8 mouse cellular contexts compared by ENCODE assay signal in the genomic region with DNA sequence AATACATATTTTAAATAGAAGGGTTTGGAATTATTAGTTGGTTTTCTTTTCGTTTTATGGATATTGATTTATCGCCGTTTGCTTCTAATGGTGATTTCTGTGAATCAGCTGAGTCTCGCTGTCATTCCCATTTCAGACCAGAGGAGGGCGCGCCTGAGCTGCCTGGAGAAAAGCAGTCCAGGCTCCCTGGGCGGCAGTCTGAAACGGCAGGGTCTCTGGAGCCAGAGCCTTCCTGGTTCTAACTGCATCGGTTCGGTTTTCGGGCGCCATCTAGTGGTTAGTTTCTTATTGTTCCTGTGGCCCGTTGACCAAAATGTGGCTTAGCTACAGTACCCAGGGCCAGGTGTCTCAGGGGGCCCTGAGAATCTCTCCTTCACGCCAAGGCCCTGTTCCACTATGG. TPM values are rescaled to one million over a fixed set of nuclear protein-coding genes. Genes with fewer than 3 reads are reported as not detected.
DNase-seq lines count a peak whose midpoint lies in the region; ATAC-seq lines count a peak whose summit lies in the region.

No protein-coding gene starts in this region.

- no peaks in the 10 kb centered on the region for H3K36me3 ChIP-seq in forebrain, embryonic 14.5 days (ENCODE audit: control insufficient read depth, insufficient read depth, low read length)
- no peaks in the 10 kb centered on the region for H3K36me3 ChIP-seq in liver, embryonic 15.5 days (replicated peaks)
- no peaks in the 10 kb centered on the region for H3K36me3 ChIP-seq in neural tube, embryonic 13.5 days

- H3K27ac ChIP-seq in forebrain, embryonic 14.5 days (ENCODE audit: low read depth, low read length), result no peak overlapping the region
- H3K27ac ChIP-seq in liver, embryonic 15.5 days (replicated peaks), result no peak overlapping the region
- H3K27ac ChIP-seq in neural tube, embryonic 13.5 days (replicated peaks), result no peak overlapping the region

- H3K9ac ChIP-seq in forebrain, embryonic 14.5 days (ENCODE audit: low read length), result no peak overlapping the region
- no peak overlapping the region for H3K9ac ChIP-seq in liver, embryonic 15.5 days
- no peak overlapping the region for H3K9ac ChIP-seq in neural tube, embryonic 13.5 days

- no peaks in the 10 kb centered on the region for H3K9me3 ChIP-seq in forebrain, embryonic 14.5 days (replicated peaks; ENCODE audit: control insufficient read depth, low read length)
- H3K9me3 ChIP-seq in liver, embryonic 15.5 days (replicated peaks), result no peaks in the 10 kb centered on the region
- no peaks in the 10 kb centered on the region for H3K9me3 ChIP-seq in neural tube, embryonic 13.5 days

- intact Hi-C loops in heart, postnatal 10 days (cut with DNase I), result no loop called here

- no peak overlapping the region for H3K4me2 ChIP-seq in forebrain, embryonic 14.5 days (ENCODE audit: low read length)
- H3K4me2 ChIP-seq in liver, embryonic 15.5 days, result no peak overlapping the region
- no peak overlapping the region for H3K4me2 ChIP-seq in neural tube, embryonic 13.5 days

- peak; percentile 95 for DNase-seq in ES-CJ7 (ENCODE audit: low read depth, low spot score)
- peak; percentile 92 for DNase-seq in cerebellum, adult 11 months
- peak; percentile 97 for DNase-seq in forebrain, embryonic 14.5 days (ENCODE audit: low spot score)
- DNase-seq in heart, postnatal 10 days, result peak; percentile 93 to 97
- DNase-seq in kidney, postnatal 4 days, result peak; percentile 95 to 96
- DNase-seq in telencephalon, adult 2 months (ENCODE audit: low read depth, low spot score), result peak; percentile 88

- ATAC-seq in forebrain, embryonic 14.5 days, result peak; percentile 87
- 0 out of 2 replicates have a peak, but pooled peaks have one; percentile 25 for ATAC-seq in liver, embryonic 15.5 days (ENCODE audit: insufficient read depth)
- peak; percentile 78 for ATAC-seq in neural tube, embryonic 13.5 days (ENCODE audit: low read depth)

- no peaks in the 10 kb centered on the region for H3K27me3 ChIP-seq in forebrain, embryonic 14.5 days (replicated peaks; ENCODE audit: control insufficient read depth, insufficient read depth, low read length)
- no peaks in the 10 kb centered on the region for H3K27me3 ChIP-seq in liver, embryonic 15.5 days
- no peaks in the 10 kb centered on the region for H3K27me3 ChIP-seq in neural tube, embryonic 13.5 days

- H3K4me3 ChIP-seq in forebrain, embryonic 14.5 days (ENCODE audit: low read depth, low read length), result no peak overlapping the region
- no peak overlapping the region for H3K4me3 ChIP-seq in liver, embryonic 15.5 days (replicated peaks)
- no peak overlapping the region for H3K4me3 ChIP-seq in neural tube, embryonic 13.5 days

- 7% methylated on average over 14 of the region's 14 CpGs for WGBS in forebrain, embryonic 14.5 days
- WGBS in liver, embryonic 15.5 days (ENCODE audit: insufficient replicate concordance), result 4% methylated on average over 14 of the region's 14 CpGs
- WGBS in neural tube, embryonic 13.5 days, result 7% methylated on average over 14 of the region's 14 CpGs

- no peaks in the 10 kb centered on the region for H3K4me1 ChIP-seq in forebrain, embryonic 14.5 days (ENCODE audit: control insufficient read depth, insufficient read depth, low read length)
- no peaks in the 10 kb centered on the region for H3K4me1 ChIP-seq in liver, embryonic 15.5 days (replicated peaks)
- no peaks in the 10 kb centered on the region for H3K4me1 ChIP-seq in neural tube, embryonic 13.5 days (replicated peaks)

RNA-seq across cellular contexts. Expression of gene Slc29a3, which starts 7.8 kb away (rescaled TPM):
- 6.5 and 8.5 TPM in 2 replicates for polyA plus RNA-seq in forebrain, embryonic 14.5 days (2014; fragmentation: Nextera tagmentation; extraction: Ambion mirVana)
- total RNA-seq in heart, postnatal 10 days (2021), result 1 to 10 TPM; 6.8 to 7.7 TPM
- polyA plus RNA-seq in liver, embryonic 15.5 days (2015; fragmentation: Nextera tagmentation; extraction: Ambion mirVana), result 3.7 and 3.9 TPM in 2 replicates
- polyA plus RNA-seq in neural tube, embryonic 13.5 days (2015; fragmentation: Nextera tagmentation; extraction: Ambion mirVana), result 11.8 and 12.9 TPM in 2 replicates

Comparison
In these comparisons a context has a peak if more than half of its experiments do, and no peak if none do; other contexts are left out.
1. ATAC-seq: peak in every context shown above with its lines; median percentile 87 in forebrain, embryonic 14.5 days; 78 in neural tube, embryonic 13.5 days; 25 in liver, embryonic 15.5 days.